ENCODE assay signal across 14 mouse cellular contexts in genomic region chr8:91525342-91525817, GRCm38 (mm10).
DNase-seq lines count a peak whose midpoint lies in the region; ATAC-seq and TF ChIP-seq lines count a peak whose summit lies in the region.
"Had no signal": no experiment of that assay in that cellular context is flagged by ENCODE, and none has a peak within 500 bp of the region (broad histone marks: within the 10 kb centered on the region; RNA-seq: fewer than 3 reads in every experiment).

No protein-coding gene starts in this region.

- H3K4me3 ChIP-seq in hindbrain, embryonic 10.5 days, result 0 out of 2 replicates have a peak overlapping the region, but pooled peaks have one; percentile 22
- H3K4me3 ChIP-seq in hindbrain, postnatal 0 days (ENCODE audit: low read length), result no peak overlapping the region
- no peak overlapping the region for H3K4me3 ChIP-seq in midbrain, embryonic 11.5 days (ENCODE audit: low read depth, low read length)
- H3K4me3 ChIP-seq in midbrain, postnatal 0 days (ENCODE audit: low read depth, low read length), result no peak overlapping the region
- H3K4me3 ChIP-seq: embryonic facial prominence, embryonic 15.5 days; heart, embryonic 12.5 days; hindbrain, embryonic 15.5 days had no signal

- peaks cover 68% of the 10 kb centered on the region for H3K4me1 ChIP-seq in hindbrain, embryonic 10.5 days (replicated peaks)
- 0 out of 2 replicates have a peak, but pooled peaks cover 4% of the 10 kb centered on the region for H3K4me1 ChIP-seq in hindbrain, postnatal 0 days (ENCODE audit: insufficient read depth, low read length)
- H3K4me1 ChIP-seq in midbrain, embryonic 11.5 days (ENCODE audit: control insufficient read depth, insufficient read depth, low read length), result peaks cover 37% of the 10 kb centered on the region
- H3K4me1 ChIP-seq in midbrain, postnatal 0 days (ENCODE audit: insufficient read depth, low read length), result no peaks in the 10 kb centered on the region

- peak; percentile 85 for DNase-seq in hindbrain, embryonic 10.5 days (ENCODE audit: low spot score)
- DNase-seq in hindbrain, postnatal 0 days (ENCODE audit: low spot score), result no peak
- peak; percentile 97 for DNase-seq in midbrain, embryonic 11.5 days (ENCODE audit: low spot score, missing footprints)
- DNase-seq in midbrain, postnatal 0 days (ENCODE audit: low spot score), result no peak
- peak; percentile 73 for DNase-seq in hindlimb bud, embryonic 11.5 days (ENCODE audit: extremely low spot score, low read depth, low spot score)
- DNase-seq in yolk sac, embryonic 10.5 days (ENCODE audit: low spot score), result peak; percentile 74
- no peak for DNase-seq in left cerebral cortex, postnatal 10 days (ENCODE audit: extremely low spot score in 1 of 2, low spot score in 2 of 2)
- no peak for DNase-seq in left cerebral cortex, postnatal 25 days (ENCODE audit: low spot score in 2 of 2)
- DNase-seq: cerebellum, adult 2 months; kidney, postnatal 14 days; layer of hippocampus, postnatal 36 days had no signal

- peaks cover 93% of the 10 kb centered on the region for H3K27me3 ChIP-seq in hindbrain, embryonic 10.5 days (ENCODE audit: insufficient read depth, poor library complexity, severe bottlenecking)
- 0 out of 2 replicates have a peak, but pooled peaks cover 3% of the 10 kb centered on the region for H3K27me3 ChIP-seq in hindbrain, postnatal 0 days (ENCODE audit: insufficient read depth, low read length)
- H3K27me3 ChIP-seq in midbrain, embryonic 11.5 days (ENCODE audit: control insufficient read depth, insufficient read depth, low read length), result peaks cover 49% of the 10 kb centered on the region
- H3K27me3 ChIP-seq in midbrain, postnatal 0 days (ENCODE audit: insufficient read depth, low read length), result no peaks in the 10 kb centered on the region
- H3K27me3 ChIP-seq: embryonic facial prominence, embryonic 15.5 days; heart, embryonic 12.5 days; hindbrain, embryonic 15.5 days had no signal

- 0 out of 2 replicates have a peak, but pooled peaks cover 3% of the 10 kb centered on the region for H3K36me3 ChIP-seq in hindbrain, embryonic 10.5 days
- no peaks in the 10 kb centered on the region for H3K36me3 ChIP-seq in hindbrain, postnatal 0 days (ENCODE audit: insufficient read depth, low read length)
- no peaks in the 10 kb centered on the region for H3K36me3 ChIP-seq in midbrain, embryonic 11.5 days (ENCODE audit: control insufficient read depth, insufficient read depth, low read length)
- H3K36me3 ChIP-seq in midbrain, postnatal 0 days (ENCODE audit: insufficient read depth, low read length), result no peaks in the 10 kb centered on the region
- H3K36me3 ChIP-seq: heart, embryonic 12.5 days; hindbrain, embryonic 15.5 days had no signal

- WGBS in hindbrain, embryonic 10.5 days, result 5% methylated on average over 10 of the region's 10 CpGs
- 35% methylated on average over 10 of the region's 10 CpGs for WGBS in hindbrain, postnatal 0 days
- WGBS in midbrain, embryonic 11.5 days, result 3% methylated on average over 10 of the region's 10 CpGs
- 33% methylated on average over 10 of the region's 10 CpGs for WGBS in midbrain, postnatal 0 days

- H3K4me2 ChIP-seq in hindbrain, postnatal 0 days (ENCODE audit: low read depth, low read length), result no peak overlapping the region
- peak overlapping the region; percentile 4 for H3K4me2 ChIP-seq in midbrain, embryonic 11.5 days
- no peak overlapping the region for H3K4me2 ChIP-seq in midbrain, postnatal 0 days (ENCODE audit: low read depth, low read length, poor library complexity, severe bottlenecking)
- H3K4me2 ChIP-seq: embryonic facial prominence, embryonic 15.5 days; heart, embryonic 12.5 days; hindbrain, embryonic 15.5 days had no signal

- intact Hi-C loops in left cerebral cortex, postnatal 10 days (cut with DNase I), result no loop called here
- intact Hi-C loops in left cerebral cortex, postnatal 25 days (cut with DNase I), result loop anchor here (10.0 kb wide), 1 partner anchor 331 kb away; the partner anchor contains the start of gene Aktip

- H3K9ac ChIP-seq in hindbrain, postnatal 0 days (replicated peaks; ENCODE audit: low read length), result no peak overlapping the region
- no peak overlapping the region; the same call in 1 of the 2 replicates for H3K9ac ChIP-seq in midbrain, embryonic 11.5 days (ENCODE audit: low read length)
- no peak overlapping the region for H3K9ac ChIP-seq in midbrain, postnatal 0 days (replicated peaks; ENCODE audit: low read length, poor library complexity, severe bottlenecking)
- H3K9ac ChIP-seq: embryonic facial prominence, embryonic 15.5 days; heart, embryonic 12.5 days; hindbrain, embryonic 15.5 days had no signal

- H3K9me3 ChIP-seq in hindbrain, embryonic 10.5 days, result no peaks in the 10 kb centered on the region
- no peaks in the 10 kb centered on the region for H3K9me3 ChIP-seq in hindbrain, postnatal 0 days (ENCODE audit: low read length)
- H3K9me3 ChIP-seq in midbrain, embryonic 11.5 days (ENCODE audit: control insufficient read depth, low read length), result no peaks in the 10 kb centered on the region
- no peaks in the 10 kb centered on the region for H3K9me3 ChIP-seq in midbrain, postnatal 0 days (ENCODE audit: low read length)
- H3K9me3 ChIP-seq: embryonic facial prominence, embryonic 15.5 days; heart, embryonic 12.5 days; hindbrain, embryonic 15.5 days had no signal

- TF ChIP-seq CTCF in hindbrain, postnatal 0 days (IDR thresholded peaks at IDR 0.05; ENCODE audit: low read depth), result no peak
- TF ChIP-seq CTCF in midbrain, postnatal 0 days (IDR thresholded peaks at IDR 0.05), result no peak

- H3K27ac ChIP-seq in hindbrain, embryonic 10.5 days, result peak overlapping the region; percentile 79
- no peak overlapping the region for H3K27ac ChIP-seq in hindbrain, postnatal 0 days
- H3K27ac ChIP-seq in midbrain, embryonic 11.5 days (ENCODE audit: low read depth, low read length), result peak overlapping the region; percentile 40
- H3K27ac ChIP-seq in midbrain, postnatal 0 days (ENCODE audit: low read depth, low read length), result no peak overlapping the region
- H3K27ac ChIP-seq: embryonic facial prominence, embryonic 15.5 days; hindbrain, embryonic 15.5 days had no signal

- ATAC-seq in hindbrain, postnatal 0 days, result no peak
- peak; percentile 84 for ATAC-seq in midbrain, embryonic 11.5 days (ENCODE audit: low FRiP score)
- no peak for ATAC-seq in midbrain, postnatal 0 days (ENCODE audit: low FRiP score)

Comparison
In these comparisons a context has a peak if more than half of its experiments do, and no peak if none do; other contexts are left out.
1. DNase-seq: peak in hindbrain, embryonic 10.5 days (single experiment), midbrain, embryonic 11.5 days (single experiment), hindlimb bud, embryonic 11.5 days (single experiment) and yolk sac, embryonic 10.5 days (single experiment); none in hindbrain, postnatal 0 days (single experiment), midbrain, postnatal 0 days (single experiment), left cerebral cortex, postnatal 10 days (0 of 2) and left cerebral cortex, postnatal 25 days (0 of 2).
2. H3K27ac ChIP-seq: peak in hindbrain, embryonic 10.5 days (single experiment) and midbrain, embryonic 11.5 days (single experiment); none in hindbrain, postnatal 0 days (single experiment) and midbrain, postnatal 0 days (single experiment).